Mouse (Mus musculus): ENCODE data around the gene Ackr2.

DNA sequence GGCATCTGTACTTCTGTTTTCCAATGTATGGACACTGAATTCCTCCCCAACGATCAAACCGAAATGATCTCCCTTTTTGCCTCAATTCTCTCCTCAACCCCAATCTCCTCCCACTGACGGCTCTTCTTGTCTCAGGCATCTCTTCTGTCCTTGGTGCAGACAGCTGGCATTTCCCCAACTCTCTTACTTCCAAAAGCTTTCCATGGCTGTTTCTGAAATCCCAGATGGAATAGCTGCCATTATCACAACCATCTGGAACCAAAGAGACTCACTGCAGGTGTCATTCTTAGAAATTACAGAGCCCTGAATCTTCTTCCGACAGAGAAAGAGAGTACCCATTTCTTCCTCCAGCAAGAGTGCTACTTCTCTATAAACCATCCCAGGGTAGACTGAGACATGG is 36.7 kb downstream of the Ackr2 start:
- no peak for TF ChIP-seq CTCF (IDR thresholded peaks at IDR 0.05; ENCODE audit: control insufficient read depth, insufficient read depth, low read length)
- TF ChIP-seq POLR2A (IDR thresholded peaks at IDR 0.05; ENCODE audit: borderline replicate concordance, control insufficient read depth, low read depth, low read length) = no peak

Data from bone marrow, adult 2 months (tissue).